Mouse (Mus musculus): ENCODE data around the gene Ttc27. TPM values are rescaled to one million over a fixed set of nuclear protein-coding genes. Genes with fewer than 3 reads are reported as not detected.

Ttc27 gene
- total and polyA plus RNA-seq, 2 experiments from 2014 or later: 18.2 to 19.1 TPM

- DNase-seq (no peak), ATAC-seq (no peak)
- no peaks in the 10 kb centered on the region for H3K36me3 ChIP-seq (ENCODE audit: insufficient read depth)
- no peaks in the 10 kb centered on the region for H3K4me1 ChIP-seq (ENCODE audit: insufficient read depth)
- no peak overlapping the region for H3K27ac ChIP-seq (ENCODE audit: low read depth, low read length)
- H3K9me3 ChIP-seq (ENCODE audit: low read length): no peaks in the 10 kb centered on the region
- no peak overlapping the region for H3K4me3 ChIP-seq (ENCODE audit: low read depth, low read length)
- H3K4me2 ChIP-seq (ENCODE audit: low read depth): no peak overlapping the region
- no peak for TF ChIP-seq CTCF (IDR thresholded peaks at IDR 0.05; ENCODE audit: low read depth)
- 87% methylated on average over 3 of the region's 3 CpGs for WGBS
- H3K9ac ChIP-seq: no peak overlapping the region
- H3K27me3 ChIP-seq (ENCODE audit: insufficient read depth, low read length): no peaks in the 10 kb centered on the region
Measured at GRCm38 (mm10) chr17:74850216-74850615, 132.7 kb downstream of the Ttc27 start.

- TF ChIP-seq CTCF (IDR thresholded peaks at IDR 0.05; ENCODE audit: low read depth): no peak
- 0 out of 2 replicates have a peak, but pooled peaks cover 5% of the 10 kb centered on the region for H3K36me3 ChIP-seq (ENCODE audit: insufficient read depth)
- no peaks in the 10 kb centered on the region for H3K9me3 ChIP-seq (ENCODE audit: low read length)
- ATAC-seq: no peak
- no peaks in the 10 kb centered on the region for H3K4me1 ChIP-seq (ENCODE audit: insufficient read depth)
- DNase-seq: no peak
- no peaks in the 10 kb centered on the region for H3K27me3 ChIP-seq (ENCODE audit: insufficient read depth, low read length)
- no peak overlapping the region for H3K27ac ChIP-seq (ENCODE audit: low read depth, low read length)
- no peak overlapping the region for H3K4me2 ChIP-seq (ENCODE audit: low read depth)
- no peak overlapping the region for H3K4me3 ChIP-seq (ENCODE audit: low read depth, low read length)
- WGBS: 66% methylated on average over 2 of the region's 2 CpGs
- H3K9ac ChIP-seq: no peak overlapping the region
Measured at GRCm38 (mm10) chr17:74859298-74859697, 141.8 kb downstream of the Ttc27 start.

- ATAC-seq: no peak; the same call in 1 of the 2 replicates
Measured at GRCm38 (mm10) chr17:74860180-74860993, 142.9 kb downstream of the Ttc27 start.

GRCm38 (mm10) chr17:74863845-74864244 is 146.3 kb downstream of the Ttc27 start:
- H3K4me1 ChIP-seq (ENCODE audit: insufficient read depth): no peaks in the 10 kb centered on the region
- ATAC-seq (no peak), DNase-seq (no peak)
- no peak overlapping the region for H3K4me3 ChIP-seq (ENCODE audit: low read depth, low read length)
- no peaks in the 10 kb centered on the region for H3K27me3 ChIP-seq (ENCODE audit: insufficient read depth, low read length)
- H3K27ac ChIP-seq (ENCODE audit: low read depth, low read length): no peak overlapping the region
- H3K9ac ChIP-seq: no peak overlapping the region
- H3K4me2 ChIP-seq (ENCODE audit: low read depth): no peak overlapping the region
- no peaks in the 10 kb centered on the region for H3K9me3 ChIP-seq (ENCODE audit: low read length)
- 92% methylated on average over 5 of the region's 5 CpGs for WGBS
- H3K36me3 ChIP-seq (ENCODE audit: insufficient read depth): 0 out of 2 replicates have a peak, but pooled peaks cover 5% of the 10 kb centered on the region
- no peak for TF ChIP-seq CTCF (IDR thresholded peaks at IDR 0.05; ENCODE audit: low read depth)

More at GRCm38 (mm10) chr17:74860180-74860993, 142.9 kb downstream of the Ttc27 start:
- DNase-seq: no peak
- Histone ChIP-seq H3K27ac (ENCODE audit: low read depth, low read length) (no peak overlapping the region), H3K27me3 (ENCODE audit: insufficient read depth, low read length) (no peaks in the 10 kb centered on the region), H3K4me1 (ENCODE audit: insufficient read depth) (no peaks in the 10 kb centered on the region), H3K4me2 (ENCODE audit: low read depth) (no peak overlapping the region), H3K4me3 (ENCODE audit: low read depth, low read length) (no peak overlapping the region), H3K36me3 (ENCODE audit: insufficient read depth) (0 out of 2 replicates have a peak, but pooled peaks cover 5% of the 10 kb centered on the region), H3K9ac (no peak overlapping the region), H3K9me3 (ENCODE audit: low read length) (no peaks in the 10 kb centered on the region)
- 33% methylated on average over 17 of the region's 17 CpGs for WGBS
- TF ChIP-seq CTCF (IDR thresholded peaks at IDR 0.05; ENCODE audit: low read depth): no peak

- DNase-seq: peak; percentile 24
- Histone ChIP-seq H3K4me2 (ENCODE audit: low read depth) (no peak overlapping the region), H3K27ac (ENCODE audit: low read depth, low read length) (no peak overlapping the region), H3K27me3 (ENCODE audit: insufficient read depth, low read length) (no peaks in the 10 kb centered on the region), H3K4me3 (ENCODE audit: low read depth, low read length) (no peak overlapping the region), H3K9me3 (ENCODE audit: low read length) (no peaks in the 10 kb centered on the region), H3K36me3 (ENCODE audit: insufficient read depth) (0 out of 2 replicates have a peak, but pooled peaks cover 5% of the 10 kb centered on the region), H3K4me1 (ENCODE audit: insufficient read depth) (no peaks in the 10 kb centered on the region), H3K9ac (no peak overlapping the region)
- no peak for TF ChIP-seq CTCF (IDR thresholded peaks at IDR 0.05; ENCODE audit: low read depth)
- WGBS: 74% methylated on average over 10 of the region's 10 CpGs
- ATAC-seq: peak; percentile 69
Measured at GRCm38 (mm10) chr17:74864790-74865548, 147.4 kb downstream of the Ttc27 start.

GRCm38 (mm10) chr17:74865694-74866564 is 148.4 kb downstream of the Ttc27 start:
- ATAC-seq (no peak), DNase-seq (no peak)
- H3K9me3 ChIP-seq (ENCODE audit: low read length): no peaks in the 10 kb centered on the region
- H3K36me3 ChIP-seq (ENCODE audit: insufficient read depth): 0 out of 2 replicates have a peak, but pooled peaks cover 5% of the 10 kb centered on the region
- H3K27ac ChIP-seq (ENCODE audit: low read depth, low read length): no peak overlapping the region
- 75% methylated on average over 16 of the region's 16 CpGs for WGBS
- TF ChIP-seq CTCF (IDR thresholded peaks at IDR 0.05; ENCODE audit: low read depth): no peak
- no peak overlapping the region for H3K4me2 ChIP-seq (ENCODE audit: low read depth)
- no peaks in the 10 kb centered on the region for H3K4me1 ChIP-seq (ENCODE audit: insufficient read depth)
- H3K27me3 ChIP-seq (ENCODE audit: insufficient read depth, low read length): no peaks in the 10 kb centered on the region
- H3K4me3 ChIP-seq (ENCODE audit: low read depth, low read length): no peak overlapping the region
- no peak overlapping the region for H3K9ac ChIP-seq
